Mouse (Mus musculus) liver, postnatal 0 days (tissue): Measurements from ENCODE around the gene Gm29564. TPM values are rescaled to one million over a fixed set of nuclear protein-coding genes. Genes with fewer than 3 reads are reported as not detected.
"Not testable (repeated sequence)": the region's sequence is repeated elsewhere in the genome, so short reads cannot be mapped to it uniquely, and the experiment has no call there.

ENCODE experiments used
- ATAC-seq: fragments of 200-750 bp; cut with Nextera tagmentation; 2 replicates; pipeline ENCODE4 v1.8.0; 2017; ENCODE audit warnings: mild to moderate bottlenecking, moderate library complexity
- DNase-seq: peaks from one replicate; pipeline ENCODE4 v3.0.0-alpha.2; 2016
- H3K27ac ChIP-seq: fragments of 300-500 bp; sonication (generic); 2 replicates; pipeline ENCODE4 v1.5.1; 2014; ENCODE audit warnings: antibody characterized with exemption, moderate library complexity, mild to moderate bottlenecking, low read depth
- H3K27me3 ChIP-seq: fragments of 300-500 bp; sonication (generic); 2 replicates; pipeline ENCODE4 v1.6.1; 2014; ENCODE audit warnings: low read length, control low read depth, mixed read lengths; ENCODE audit not compliant: insufficient read depth
- H3K36me3 ChIP-seq: fragments of 300-500 bp; sonication (generic); replicated peaks from 2 replicates; pipeline ENCODE4 v1.6.1; 2014; ENCODE audit warnings: mild to moderate bottlenecking, control low read depth, low read length, moderate library complexity, mixed read lengths; ENCODE audit not compliant: insufficient read depth
- H3K4me1 ChIP-seq: fragments of 300-500 bp; sonication (generic); 2 replicates; pipeline ENCODE4 v1.6.1; 2014; ENCODE audit warnings: antibody characterized with exemption, mild to moderate bottlenecking, control low read depth; ENCODE audit not compliant: insufficient read depth
- H3K4me2 ChIP-seq: fragments of 300-500 bp; sonication (generic); 2 replicates; pipeline ENCODE4 v1.6.1; 2014; ENCODE audit warnings: low read depth, mild to moderate bottlenecking, low read length, moderate library complexity, mixed read lengths
- H3K4me3 ChIP-seq: fragments of 300-500 bp; sonication (generic); 2 replicates; pipeline ENCODE4 v1.5.1; 2014; ENCODE audit warnings: low read depth, low read length
- H3K9ac ChIP-seq: fragments of 300-500 bp; sonication (generic); replicated peaks from 2 replicates; pipeline ENCODE4 v1.6.1; 2014; ENCODE audit warnings: mild to moderate bottlenecking, moderate library complexity
- H3K9me3 ChIP-seq: fragments of 300-500 bp; sonication (generic); 2 replicates; pipeline ENCODE4 v1.6.1; 2016; ENCODE audit warnings: mild to moderate bottlenecking, control low read depth, low read length, mixed read lengths
- WGBS: fragments of 180-500 bp; shearing (Covaris S2); extraction: QIAGEN DNeasy Blood & Tissue Kit; methylation state at CpG from one replicate; pipeline ENCODE4 v1.1.7; 2014; ENCODE audit not compliant: insufficient replicate concordance; 5-methylcytosine and 5-hydroxymethylcytosine counted together
- polyA plus RNA-seq: library from polyadenylated mRNA; unstranded; fragments of >200 nt; fragmentation: Nextera tagmentation; extraction: Ambion mirVana; gene quantifications from 2 replicates; pipeline ENCODE4 v1.2.1, GENCODE M21; 2015

The Gm29564 gene
- not detected in 2 replicates for polyA plus RNA-seq

DNA sequence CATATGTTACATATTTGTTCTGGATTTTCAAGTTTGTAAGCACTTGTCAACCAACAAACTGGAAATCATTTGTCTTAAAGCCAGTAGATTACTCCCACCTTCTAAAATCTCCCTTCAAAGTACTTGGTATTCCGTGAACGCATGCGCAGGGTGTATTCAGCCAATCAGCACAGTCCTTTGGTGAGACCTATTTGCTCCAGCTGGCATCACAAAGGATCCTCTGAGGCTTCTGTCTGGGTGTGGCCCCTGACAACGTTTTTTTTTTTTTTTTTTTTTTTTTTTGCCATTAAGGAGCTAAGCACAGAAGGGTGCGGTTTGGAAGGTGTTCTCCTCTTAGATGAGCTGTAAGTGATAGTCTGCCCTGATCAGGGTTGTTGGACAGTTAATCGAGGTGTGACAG, at the start of gene Gm29564:
TSS of gene Gm29564 (plus strand) at position 301 of the 400 bp plus-strand sequence.
- H3K36me3 ChIP-seq, H3K9ac ChIP-seq, ATAC-seq, H3K9me3 ChIP-seq, DNase-seq, H3K4me2 ChIP-seq, H3K4me3 ChIP-seq, H3K27me3 ChIP-seq, H3K4me1 ChIP-seq, H3K27ac ChIP-seq: not testable (repeated sequence)
- no CpG with 5 or more reads among the region's 6 CpGs for WGBS

Other genes with a start within 250 kb of the Gm29564 start
- not detected in 2 replicates for gene Gm20867, start 249.8 kb upstream of the Gm29564 start, polyA plus RNA-seq